In the genomic region with DNA sequence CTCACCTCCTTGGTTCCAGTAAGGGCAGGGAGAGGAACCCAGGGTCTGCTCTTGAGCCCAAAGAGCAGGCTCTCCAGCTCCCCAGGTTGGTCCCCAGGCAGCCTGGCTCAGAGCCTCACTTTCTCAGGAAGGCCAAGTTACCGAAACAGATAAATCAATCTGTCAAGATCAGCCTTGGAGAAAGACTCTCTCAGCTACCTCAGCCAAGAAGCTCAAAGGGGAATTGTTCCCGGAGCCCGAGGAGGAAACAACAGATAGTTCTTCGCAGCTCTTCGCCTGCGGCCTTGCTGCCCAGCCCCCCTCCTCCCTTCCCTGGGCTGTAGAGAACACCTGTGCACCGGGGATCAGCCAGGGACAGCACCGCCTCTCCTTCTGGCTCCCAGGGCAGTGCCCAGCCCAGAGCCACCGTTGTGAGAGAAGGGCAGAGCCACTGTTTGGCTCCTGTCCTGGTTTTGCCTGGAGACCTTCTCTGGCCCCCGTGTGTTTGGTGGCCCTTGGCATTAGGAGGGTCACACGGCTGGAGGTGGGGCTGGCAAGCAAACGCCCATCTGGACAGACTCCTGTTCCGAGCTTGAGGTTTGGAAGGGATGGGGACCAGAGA, we compare ENCODE assay signal across 14 mouse cellular contexts. TPM values are rescaled to one million over a fixed set of nuclear protein-coding genes. Genes with fewer than 3 reads are reported as not detected.
DNase-seq lines count a peak whose midpoint lies in the region; ATAC-seq and TF ChIP-seq lines count a peak whose summit lies in the region.
"Had no signal": no experiment of that assay in that cellular context is flagged by ENCODE, and none has a peak within 500 bp of the region (broad histone marks: within the 10 kb centered on the region; RNA-seq: fewer than 3 reads in every experiment).

No protein-coding gene starts in this region.

- H3K9me3 ChIP-seq in embryonic facial prominence, embryonic 14.5 days (ENCODE audit: control insufficient read depth, low read length): no peaks in the 10 kb centered on the region
- no peaks in the 10 kb centered on the region for H3K9me3 ChIP-seq in embryonic facial prominence, embryonic 10.5 days
- H3K9me3 ChIP-seq in midbrain, postnatal 0 days (ENCODE audit: low read length): no peaks in the 10 kb centered on the region
- H3K9me3 ChIP-seq in midbrain, embryonic 16.5 days (replicated peaks; ENCODE audit: control insufficient read depth, low read length, poor library complexity, severe bottlenecking): no peaks in the 10 kb centered on the region
- H3K9me3 ChIP-seq: forebrain, embryonic 12.5 days; limb, embryonic 12.5 days; neural tube, embryonic 12.5 days had no signal

- no peak overlapping the region for H3K4me2 ChIP-seq in embryonic facial prominence, embryonic 14.5 days (ENCODE audit: low read depth, low read length)
- no peak overlapping the region for H3K4me2 ChIP-seq in midbrain, postnatal 0 days (ENCODE audit: low read depth, low read length, poor library complexity, severe bottlenecking)
- H3K4me2 ChIP-seq in midbrain, embryonic 16.5 days (ENCODE audit: low read length): no peak overlapping the region
- H3K4me2 ChIP-seq: forebrain, embryonic 12.5 days; limb, embryonic 12.5 days; lung, embryonic 14.5 days; midbrain, embryonic 11.5 days; neural tube, embryonic 12.5 days had no signal

- no peak overlapping the region for H3K9ac ChIP-seq in embryonic facial prominence, embryonic 14.5 days (ENCODE audit: low read depth, low read length)
- H3K9ac ChIP-seq in midbrain, postnatal 0 days (replicated peaks; ENCODE audit: low read length, poor library complexity, severe bottlenecking): no peak overlapping the region
- H3K9ac ChIP-seq in midbrain, embryonic 16.5 days (ENCODE audit: low read depth, low read length): no peak overlapping the region
- H3K9ac ChIP-seq: forebrain, embryonic 12.5 days; limb, embryonic 12.5 days; lung, embryonic 14.5 days; neural tube, embryonic 12.5 days had no signal

- peak; percentile 30 for DNase-seq in embryonic facial prominence, embryonic 14.5 days (ENCODE audit: low spot score)
- no peak for DNase-seq in embryonic facial prominence, embryonic 10.5 days (ENCODE audit: low spot score)
- peak; percentile 21 for DNase-seq in midbrain, postnatal 0 days (ENCODE audit: low spot score)
- DNase-seq in cerebellum, adult 9-10 months: peak; percentile 63
- DNase-seq in kidney, postnatal 36 days: peak; percentile 25 to 41
- no peak for DNase-seq in urinary bladder, adult 18-20 months (ENCODE audit: low spot score in 2 of 2)
- no peak for DNase-seq in urinary bladder, adult 2 months (ENCODE audit: low spot score)
- DNase-seq: gastrocnemius, postnatal 14 days; lung, embryonic 14.5 days had no signal

- no peaks in the 10 kb centered on the region for H3K27me3 ChIP-seq in embryonic facial prominence, embryonic 14.5 days (replicated peaks; ENCODE audit: control insufficient read depth, insufficient read depth, low read length)
- H3K27me3 ChIP-seq in embryonic facial prominence, embryonic 10.5 days (replicated peaks; ENCODE audit: low read depth, poor library complexity, severe bottlenecking): peaks cover 15% of the 10 kb centered on the region
- no peaks in the 10 kb centered on the region for H3K27me3 ChIP-seq in midbrain, postnatal 0 days (ENCODE audit: insufficient read depth, low read length)
- no peaks in the 10 kb centered on the region for H3K27me3 ChIP-seq in midbrain, embryonic 16.5 days (ENCODE audit: control insufficient read depth, insufficient read depth, low read depth, low read length)
- H3K27me3 ChIP-seq: limb, embryonic 12.5 days; neural tube, embryonic 12.5 days had no signal

- H3K4me1 ChIP-seq in embryonic facial prominence, embryonic 14.5 days (ENCODE audit: control insufficient read depth, insufficient read depth, low read length): no peaks in the 10 kb centered on the region
- 0 out of 2 replicates have a peak, but pooled peaks cover 8% of the 10 kb centered on the region for H3K4me1 ChIP-seq in embryonic facial prominence, embryonic 10.5 days
- no peaks in the 10 kb centered on the region for H3K4me1 ChIP-seq in midbrain, postnatal 0 days (ENCODE audit: insufficient read depth, low read length)
- no peaks in the 10 kb centered on the region for H3K4me1 ChIP-seq in midbrain, embryonic 16.5 days (ENCODE audit: control insufficient read depth, insufficient read depth, low read length)
- H3K4me1 ChIP-seq: forebrain, embryonic 12.5 days had no signal

- no peak overlapping the region for H3K27ac ChIP-seq in embryonic facial prominence, embryonic 14.5 days (replicated peaks; ENCODE audit: low read depth, low read length)
- no peak overlapping the region for H3K27ac ChIP-seq in embryonic facial prominence, embryonic 10.5 days (replicated peaks)
- H3K27ac ChIP-seq in midbrain, postnatal 0 days (ENCODE audit: low read depth, low read length): no peak overlapping the region
- H3K27ac ChIP-seq in midbrain, embryonic 16.5 days (ENCODE audit: low read length): no peak overlapping the region
- H3K27ac ChIP-seq: forebrain, embryonic 12.5 days; limb, embryonic 12.5 days; neural tube, embryonic 12.5 days had no signal

- WGBS in embryonic facial prominence, embryonic 14.5 days: 34% methylated on average over 13 of the region's 13 CpGs
- WGBS in embryonic facial prominence, embryonic 10.5 days: 55% methylated on average over 13 of the region's 13 CpGs
- 51% methylated on average over 13 of the region's 13 CpGs for WGBS in midbrain, postnatal 0 days
- 68% methylated on average over 13 of the region's 13 CpGs for WGBS in midbrain, embryonic 16.5 days

- ATAC-seq in embryonic facial prominence, embryonic 14.5 days (ENCODE audit: low read depth): no peak
- ATAC-seq in midbrain, postnatal 0 days (ENCODE audit: low FRiP score): no peak
- no peak for ATAC-seq in midbrain, embryonic 16.5 days

- no peak for TF ChIP-seq CTCF in midbrain, postnatal 0 days (IDR thresholded peaks at IDR 0.05)

- no peaks in the 10 kb centered on the region for H3K36me3 ChIP-seq in embryonic facial prominence, embryonic 14.5 days (ENCODE audit: control insufficient read depth, insufficient read depth, low read length)
- H3K36me3 ChIP-seq in embryonic facial prominence, embryonic 10.5 days (replicated peaks): no peaks in the 10 kb centered on the region
- H3K36me3 ChIP-seq in midbrain, postnatal 0 days (ENCODE audit: insufficient read depth, low read length): no peaks in the 10 kb centered on the region
- no peaks in the 10 kb centered on the region for H3K36me3 ChIP-seq in midbrain, embryonic 16.5 days (ENCODE audit: control insufficient read depth, insufficient read depth, low read length)
- H3K36me3 ChIP-seq: forebrain, embryonic 12.5 days; limb, embryonic 12.5 days; neural tube, embryonic 12.5 days had no signal

- no peak overlapping the region for H3K4me3 ChIP-seq in embryonic facial prominence, embryonic 14.5 days (ENCODE audit: low read depth, low read length)
- H3K4me3 ChIP-seq in embryonic facial prominence, embryonic 10.5 days: no peak overlapping the region
- H3K4me3 ChIP-seq in midbrain, postnatal 0 days (ENCODE audit: low read depth, low read length): no peak overlapping the region
- H3K4me3 ChIP-seq in midbrain, embryonic 16.5 days (ENCODE audit: low read depth, low read length): no peak overlapping the region
- H3K4me3 ChIP-seq: forebrain, embryonic 12.5 days; limb, embryonic 12.5 days; neural tube, embryonic 12.5 days had no signal

RNA-seq across cellular contexts. Expression of a gene that starts 44.6 kb away (rescaled TPM):
- polyA plus RNA-seq in embryonic facial prominence, embryonic 14.5 days (2014; fragmentation: Nextera tagmentation; extraction: Ambion mirVana): 14.7 and 15.1 TPM in 2 replicates
- 14.1 and 15.0 TPM in 2 replicates for polyA plus RNA-seq in embryonic facial prominence, embryonic 10.5 days (2016; fragmentation: Nextera tagmentation; extraction: Ambion mirVana)
- 3.3 and 4.7 TPM in 2 replicates for total RNA-seq in midbrain, postnatal 0 days (2014; rRNA removed)
- 0.77 and 0.84 TPM in 2 replicates for polyA plus RNA-seq in midbrain, postnatal 0 days (2015; fragmentation: Nextera tagmentation; extraction: Ambion mirVana)
- polyA plus RNA-seq in midbrain, embryonic 16.5 days (2015; fragmentation: Nextera tagmentation; extraction: Ambion mirVana): 1.1 TPM in 2 replicates
- 4.6 and 10.9 TPM in 2 replicates for polyA plus RNA-seq in urinary bladder, adult 2 months (2012; rRNA removed)

Comparison
In these comparisons a context has a peak if more than half of its experiments do, and no peak if none do; other contexts are left out.
1. DNase-seq: peak in embryonic facial prominence, embryonic 14.5 days (single experiment), midbrain, postnatal 0 days (single experiment), cerebellum, adult 9-10 months (single experiment) and kidney, postnatal 36 days (2 of 2); none in embryonic facial prominence, embryonic 10.5 days (single experiment), urinary bladder, adult 18-20 months (0 of 2) and urinary bladder, adult 2 months (single experiment).